Mouse (Mus musculus): ENCODE measurements around the gene Mfsd2b.

GRCm38 (mm10) chr12:4874161-4874927 lies at the start of gene Mfsd2b:
- no peak for TF ChIP-seq POLR2A (IDR thresholded peaks at IDR 0.05; ENCODE audit: borderline replicate concordance, insufficient read depth, low read length)
- TF ChIP-seq CTCF (IDR thresholded peaks at IDR 0.05; ENCODE audit: borderline replicate concordance, insufficient read depth, low read depth, low read length): no peak

All from cerebellum, adult 2 months (tissue).